Mouse (Mus musculus) stomach, embryonic 15.5 days (tissue): ENCODE data around the gene Chil1. TPM values are rescaled to one million over a fixed set of nuclear protein-coding genes. Genes with fewer than 3 reads are reported as not detected.
A peak's percentile ranks its signal among the peaks of the same experiment; 100 is the strongest.

Experiments
- ATAC-seq: fragments of 200-750 bp; cut with Nextera tagmentation; 2 replicates; pipeline ENCODE4 v1.8.0; 2017; ENCODE audit warnings: low read depth, moderate number of reproducible peaks, moderate TSS enrichment; ENCODE audit not compliant: insufficient read depth, low FRiP score
- H3K27ac ChIP-seq: fragments of 300-500 bp; sonication (generic); 2 replicates; pipeline ENCODE4 v1.5.1; 2015; ENCODE audit warnings: mild to moderate bottlenecking, inconsistent platforms
- H3K27me3 ChIP-seq: fragments of 300-500 bp; sonication (generic); replicated peaks from 2 replicates; pipeline ENCODE4 v1.6.1; 2015; ENCODE audit warnings: inconsistent platforms
- H3K36me3 ChIP-seq: fragments of 300-500 bp; sonication (generic); 2 replicates; pipeline ENCODE4 v1.6.1; 2015; ENCODE audit warnings: inconsistent platforms
- H3K4me1 ChIP-seq: fragments of 300-500 bp; sonication (generic); 2 replicates; pipeline ENCODE4 v1.6.1; 2015; ENCODE audit warnings: inconsistent platforms
- H3K4me2 ChIP-seq: fragments of 300-500 bp; sonication (generic); 2 replicates; pipeline ENCODE4 v1.6.1; 2015; ENCODE audit warnings: mild to moderate bottlenecking, inconsistent platforms
- H3K4me3 ChIP-seq: fragments of 300-500 bp; sonication (generic); replicated peaks from 2 replicates; pipeline ENCODE4 v1.5.1; 2015; ENCODE audit warnings: inconsistent platforms
- H3K9ac ChIP-seq: fragments of 300-500 bp; sonication (generic); 2 replicates; pipeline ENCODE4 v1.6.1; 2015; ENCODE audit warnings: inconsistent platforms
- H3K9me3 ChIP-seq: fragments of 300-500 bp; sonication (generic); 2 replicates; pipeline ENCODE4 v1.6.1; 2016; ENCODE audit warnings: inconsistent platforms
- WGBS: fragments of 180-500 bp; shearing (Covaris S2); methylation state at CpG from one replicate; pipeline ENCODE4 v1.1.7; 2015; 5-methylcytosine and 5-hydroxymethylcytosine counted together
- polyA plus RNA-seq: library from polyadenylated mRNA; unstranded; fragments of >200 nt; fragmentation: Nextera tagmentation; extraction: Ambion mirVana; gene quantifications from 2 replicates; pipeline ENCODE4 v1.2.1, GENCODE M21; 2015

Chil1 gene
- polyA plus RNA-seq, 1 experiment from 2014 or later = 2.9 TPM

DNA sequence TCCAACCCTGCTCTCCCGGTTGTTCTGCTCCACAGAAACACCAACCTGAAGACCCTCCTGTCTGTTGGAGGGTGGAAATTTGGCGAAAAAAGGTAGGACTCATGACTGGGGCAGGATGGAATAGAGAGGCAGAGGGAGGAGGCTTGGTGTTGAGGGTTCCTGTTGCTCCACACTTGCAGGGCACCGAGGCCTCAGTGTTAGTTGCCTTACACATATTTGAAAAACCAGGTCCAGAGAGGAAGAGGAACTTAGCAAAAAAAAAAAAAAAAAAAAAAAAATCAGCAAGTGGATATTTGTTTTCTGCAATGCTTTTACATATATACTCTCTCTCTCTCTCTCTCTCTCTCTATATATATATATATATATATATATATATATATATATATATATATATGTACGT lies 2.1 kb downstream of the Chil1 start:
- Histone ChIP-seq H3K27me3 (no peaks in the 10 kb centered on the region), H3K4me1 (no peaks in the 10 kb centered on the region), H3K36me3 (no peaks in the 10 kb centered on the region), H3K9ac (no peak overlapping the region), H3K9me3 (no peaks in the 10 kb centered on the region), H3K4me3 (no peak overlapping the region), H3K27ac (no peak overlapping the region), H3K4me2 (no peak overlapping the region)
- no peak for ATAC-seq
- WGBS = 78% methylated on average over 4 of the region's 4 CpGs

GRCm38 (mm10) chr1:134188217-134188616 lies 6.2 kb downstream of the Chil1 start:
- no peak for ATAC-seq
- H3K9ac ChIP-seq = no peak overlapping the region
- no peak overlapping the region for H3K27ac ChIP-seq
- H3K36me3 ChIP-seq = no peaks in the 10 kb centered on the region
- no peak overlapping the region for H3K4me2 ChIP-seq
- H3K4me3 ChIP-seq = no peak overlapping the region
- no peaks in the 10 kb centered on the region for H3K4me1 ChIP-seq
- WGBS = 81% methylated on average over 5 of the region's 5 CpGs
- H3K9me3 ChIP-seq = no peaks in the 10 kb centered on the region
- no peaks in the 10 kb centered on the region for H3K27me3 ChIP-seq

- ATAC-seq = no peak
- no peaks in the 10 kb centered on the region for H3K27me3 ChIP-seq
- H3K36me3 ChIP-seq = no peaks in the 10 kb centered on the region
- no peak overlapping the region for H3K4me3 ChIP-seq
- 25% methylated on average over 12 of the region's 12 CpGs for WGBS
- H3K9ac ChIP-seq = no peak overlapping the region
- no peaks in the 10 kb centered on the region for H3K9me3 ChIP-seq
- H3K4me2 ChIP-seq = peak overlapping the region; percentile 14; the same call in 1 of the 2 replicates
- H3K27ac ChIP-seq = no peak overlapping the region
- H3K4me1 ChIP-seq = 0 out of 2 replicates have a peak, but pooled peaks cover 6% of the 10 kb centered on the region
Measured at GRCm38 (mm10) chr1:134188989-134189729, 7.2 kb downstream of the Chil1 start.

GRCm38 (mm10) chr1:134191192-134191591 lies 9.2 kb downstream of the Chil1 start:
- H3K27me3 ChIP-seq = no peaks in the 10 kb centered on the region
- H3K27ac ChIP-seq = no peak overlapping the region
- no peaks in the 10 kb centered on the region for H3K9me3 ChIP-seq
- no peaks in the 10 kb centered on the region for H3K36me3 ChIP-seq
- no peak overlapping the region for H3K4me3 ChIP-seq
- H3K4me1 ChIP-seq = peaks cover 9% of the 10 kb centered on the region; the same call in 1 of the 2 replicates
- ATAC-seq = no peak
- no peak overlapping the region for H3K4me2 ChIP-seq
- H3K9ac ChIP-seq = no peak overlapping the region
- 82% methylated on average over 5 of the region's 5 CpGs for WGBS

DNA sequence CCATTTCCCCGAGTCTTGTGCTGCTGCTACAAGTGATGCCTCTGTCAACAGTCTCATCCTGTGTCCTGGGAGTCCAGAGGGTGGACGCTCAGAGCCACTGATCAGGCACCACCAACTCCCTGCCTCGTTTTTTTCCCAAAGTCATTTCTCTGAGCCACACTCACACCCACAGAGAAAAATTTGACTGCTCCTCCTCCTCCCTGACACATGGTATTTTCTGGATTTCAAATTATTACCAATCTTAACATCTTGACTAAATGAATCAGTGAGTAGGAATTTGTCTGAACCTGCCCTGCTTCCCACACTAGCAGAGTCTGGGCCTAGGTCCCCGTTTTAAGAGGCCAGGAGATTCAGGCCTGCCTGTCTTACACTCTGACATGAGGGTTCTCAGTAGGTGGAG lies 10.0 kb downstream of the Chil1 start:
- no peak overlapping the region for H3K9ac ChIP-seq
- no peak overlapping the region for H3K4me2 ChIP-seq
- no peaks in the 10 kb centered on the region for H3K27me3 ChIP-seq
- 36% methylated on average over 4 of the region's 4 CpGs for WGBS
- no peaks in the 10 kb centered on the region for H3K36me3 ChIP-seq
- no peak overlapping the region for H3K4me3 ChIP-seq
- H3K9me3 ChIP-seq = no peaks in the 10 kb centered on the region
- H3K4me1 ChIP-seq = peaks cover 13% of the 10 kb centered on the region; the same call in 1 of the 2 replicates
- H3K27ac ChIP-seq = no peak overlapping the region
- ATAC-seq = no peak

DNA sequence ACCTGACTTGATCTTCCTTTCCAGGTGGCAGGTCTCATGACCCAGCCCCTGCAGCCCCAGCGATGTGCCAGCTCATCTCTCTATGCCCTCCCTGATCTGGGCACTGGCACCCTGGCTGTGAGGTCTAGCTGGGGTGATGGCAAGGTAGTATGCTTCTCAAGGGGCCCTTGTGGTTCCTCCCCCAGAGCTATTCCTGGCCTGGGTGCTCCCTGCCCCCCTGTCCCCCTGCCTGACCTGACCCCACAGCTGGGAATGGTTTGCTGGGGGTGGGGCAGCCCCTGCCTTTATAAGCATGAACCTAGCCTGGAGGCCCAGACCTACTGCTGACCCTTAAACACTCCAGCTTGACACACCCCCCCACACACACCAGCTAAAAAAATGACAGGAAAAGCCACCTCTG lies 11.2 kb downstream of the Chil1 start, which contains the start of gene Mybph:
Mybph (plus strand) TSS at position 323 of the 400 bp plus-strand sequence.
- Histone ChIP-seq H3K4me3 (no peak within 1 kb of the TSS), H3K4me2 (no peak within 1 kb of the TSS), H3K9ac (no peak within 1 kb of the TSS), H3K27ac (no peak within 1 kb of the TSS), H3K4me1 (peaks cover 13% of the 10 kb centered on the region; the same call in 1 of the 2 replicates), H3K36me3 (no peaks in the 10 kb centered on the region), H3K9me3 (no peaks in the 10 kb centered on the region), H3K27me3 (no peaks in the 10 kb centered on the region)
- no peak for ATAC-seq
- 61% methylated on average over 1 of the region's 1 CpGs for WGBS

DNA sequence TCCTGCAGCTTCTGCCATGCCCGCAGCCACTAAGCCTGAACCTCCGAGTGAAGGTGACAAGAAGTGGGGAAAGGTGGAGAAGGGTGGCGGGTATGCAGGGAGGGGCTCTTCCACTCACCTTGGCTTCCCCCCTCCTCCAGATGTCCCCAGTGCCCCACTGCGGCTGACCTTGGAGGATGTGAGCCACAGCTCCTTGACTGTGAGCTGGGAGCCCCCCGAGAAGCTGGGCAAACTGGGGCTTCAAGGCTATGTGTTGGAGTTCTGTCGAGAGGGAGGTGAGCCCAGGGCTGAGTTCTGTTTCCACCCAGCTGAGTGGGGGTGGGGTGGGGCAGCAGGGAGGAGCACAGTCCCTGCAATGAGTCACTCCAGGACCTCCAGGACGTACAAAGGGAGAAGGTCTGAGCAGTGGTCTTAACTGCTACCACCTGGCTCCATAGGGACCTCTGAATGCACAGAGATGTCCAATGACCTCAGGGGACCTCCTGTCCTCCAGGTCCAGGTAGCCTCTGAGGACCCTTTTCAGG lies 11.8 kb downstream of the Chil1 start:
- no peak overlapping the region for H3K4me3 ChIP-seq
- 51% methylated on average over 7 of the region's 7 CpGs for WGBS
- H3K9me3 ChIP-seq = no peaks in the 10 kb centered on the region
- H3K4me1 ChIP-seq = peaks cover 13% of the 10 kb centered on the region; the same call in 1 of the 2 replicates
- H3K27ac ChIP-seq = no peak overlapping the region
- no peaks in the 10 kb centered on the region for H3K27me3 ChIP-seq
- no peak overlapping the region for H3K4me2 ChIP-seq
- no peak overlapping the region for H3K9ac ChIP-seq
- no peaks in the 10 kb centered on the region for H3K36me3 ChIP-seq
- ATAC-seq = no peak

DNA sequence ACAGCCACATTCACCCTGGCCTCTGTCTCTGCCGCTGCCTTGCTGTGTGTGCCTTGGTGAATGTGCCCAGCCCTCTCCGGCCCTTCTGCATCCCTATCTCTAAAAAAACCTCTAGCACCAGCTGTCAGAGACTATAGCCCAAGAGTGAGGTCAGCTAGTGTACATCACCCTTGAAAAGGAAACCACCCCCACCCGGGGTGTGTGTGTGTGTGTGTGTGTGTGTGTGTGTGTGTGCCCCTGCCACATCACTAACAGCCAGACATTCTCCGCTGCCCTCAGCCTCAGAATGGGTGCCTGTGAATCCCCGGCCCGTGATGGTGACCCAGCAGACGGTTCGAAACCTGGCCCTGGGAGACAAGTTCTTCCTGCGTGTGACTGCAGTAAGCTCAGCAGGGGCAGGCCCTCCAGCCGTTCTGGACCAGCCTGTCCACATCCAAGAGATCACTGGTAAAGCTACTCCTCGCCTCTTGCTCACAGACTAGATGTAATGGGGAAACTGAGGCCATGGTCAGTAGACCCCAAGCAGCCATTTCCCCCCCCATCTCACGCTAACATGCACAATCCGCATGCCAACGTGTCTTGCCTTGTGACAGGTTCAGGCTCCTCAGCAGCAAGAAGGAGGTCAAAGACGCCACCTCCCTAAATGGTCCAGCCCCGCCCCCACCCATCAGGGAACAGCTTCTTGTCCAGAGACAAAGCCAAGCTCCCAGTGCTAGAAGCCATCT lies 12.5 kb downstream of the Chil1 start:
- no peaks in the 10 kb centered on the region for H3K9me3 ChIP-seq
- H3K36me3 ChIP-seq = no peaks in the 10 kb centered on the region
- no peak overlapping the region for H3K4me2 ChIP-seq
- no peak overlapping the region for H3K4me3 ChIP-seq
- no peak overlapping the region for H3K9ac ChIP-seq
- no peak overlapping the region for H3K27ac ChIP-seq
- peaks cover 13% of the 10 kb centered on the region; the same call in 1 of the 2 replicates for H3K4me1 ChIP-seq
- 73% methylated on average over 16 of the region's 16 CpGs for WGBS
- no peaks in the 10 kb centered on the region for H3K27me3 ChIP-seq
- ATAC-seq = no peak

DNA sequence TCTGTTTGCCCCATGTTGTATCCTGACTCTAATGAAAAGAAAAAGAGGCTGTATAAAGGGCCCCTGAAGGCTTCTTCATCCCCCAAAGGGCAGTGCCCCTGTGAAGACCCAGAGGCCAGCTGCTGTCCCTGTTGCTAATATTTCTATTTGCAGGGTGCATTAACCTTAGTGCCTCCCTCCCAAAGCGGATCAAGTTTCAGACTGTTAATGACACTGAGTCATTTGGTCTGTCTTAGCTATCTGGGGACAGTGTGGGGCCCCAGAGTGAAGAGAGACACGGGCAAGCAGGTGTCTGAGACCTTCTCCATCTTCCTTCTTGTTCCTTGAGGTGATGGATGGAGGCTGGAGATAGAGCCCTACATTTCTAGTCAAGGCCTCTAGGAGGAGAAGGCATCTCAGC lies 13.1 kb downstream of the Chil1 start:
- ATAC-seq = no peak

GRCm38 (mm10) chr1:134195571-134195970 lies 13.6 kb downstream of the Chil1 start:
- Histone ChIP-seq H3K4me1 (peaks cover 13% of the 10 kb centered on the region; the same call in 1 of the 2 replicates), H3K27me3 (no peaks in the 10 kb centered on the region), H3K9me3 (no peaks in the 10 kb centered on the region), H3K4me3 (no peak overlapping the region), H3K27ac (no peak overlapping the region), H3K9ac (no peak overlapping the region), H3K36me3 (no peaks in the 10 kb centered on the region), H3K4me2 (no peak overlapping the region)
- ATAC-seq = no peak
- 23% methylated on average over 3 of the region's 3 CpGs for WGBS

More for the DNA sequence above, 13.1 kb downstream of the Chil1 start:
- Histone ChIP-seq H3K36me3 (no peaks in the 10 kb centered on the region), H3K4me3 (no peak overlapping the region), H3K9ac (no peak overlapping the region), H3K9me3 (no peaks in the 10 kb centered on the region), H3K4me1 (peaks cover 13% of the 10 kb centered on the region; the same call in 1 of the 2 replicates), H3K4me2 (no peak overlapping the region), H3K27me3 (no peaks in the 10 kb centered on the region), H3K27ac (no peak overlapping the region)
- WGBS = 20% methylated on average over 2 of the region's 2 CpGs

GRCm38 (mm10) chr1:134195979-134196378 lies 14.0 kb downstream of the Chil1 start:
- Histone ChIP-seq H3K4me3 (no peak overlapping the region), H3K4me1 (peaks cover 13% of the 10 kb centered on the region; the same call in 1 of the 2 replicates), H3K9me3 (no peaks in the 10 kb centered on the region), H3K27ac (0 out of 2 replicates have a peak overlapping the region, but pooled peaks have one; percentile 33), H3K27me3 (no peaks in the 10 kb centered on the region), H3K36me3 (no peaks in the 10 kb centered on the region), H3K4me2 (no peak overlapping the region), H3K9ac (no peak overlapping the region)
- 39% methylated on average over 4 of the region's 4 CpGs for WGBS
- ATAC-seq = peak; percentile 24; the same call in 1 of the 2 replicates

DNA sequence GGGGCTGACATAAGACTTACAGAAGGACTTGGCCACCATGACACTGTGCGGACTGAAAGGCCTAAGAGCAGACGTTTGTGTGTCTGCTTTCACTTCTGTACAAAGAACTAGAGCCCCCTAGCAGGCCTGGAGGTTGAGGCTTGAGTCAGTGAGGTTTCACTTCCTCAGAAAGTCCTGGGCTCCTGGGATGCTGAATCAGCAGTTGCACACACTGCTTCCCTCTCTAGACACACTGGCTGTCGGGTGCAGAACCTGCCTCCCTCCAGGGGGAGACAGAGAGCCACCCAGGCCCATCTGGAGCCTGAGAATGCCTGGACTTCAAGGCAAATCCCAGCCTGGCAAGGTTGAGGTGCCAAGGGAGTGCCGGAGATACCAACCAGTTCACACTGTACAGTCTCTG lies 14.4 kb downstream of the Chil1 start:
- no peaks in the 10 kb centered on the region for H3K36me3 ChIP-seq
- ATAC-seq = no peak
- 0 out of 2 replicates have a peak overlapping the region, but pooled peaks have one; percentile 33 for H3K27ac ChIP-seq
- H3K27me3 ChIP-seq = no peaks in the 10 kb centered on the region
- WGBS = 66% methylated on average over 4 of the region's 4 CpGs
- H3K9ac ChIP-seq = no peak overlapping the region
- no peaks in the 10 kb centered on the region for H3K9me3 ChIP-seq
- H3K4me2 ChIP-seq = no peak overlapping the region
- H3K4me3 ChIP-seq = no peak overlapping the region
- peaks cover 13% of the 10 kb centered on the region; the same call in 1 of the 2 replicates for H3K4me1 ChIP-seq
